Mouse (Mus musculus) ES-CJ7 (cell line): ENCODE data around the gene Olfr809.

ENCODE experiments used
- DNase-seq: peaks from one replicate; pipeline ENCODE4 v3.0.0; 2011; ENCODE audit warnings: low read depth, low spot score

Gene Olfr809

GRCm38 (mm10) chr10:129774338-129774737 is at the start of gene Olfr809:
Gene Olfr809, plus strand, starts transcription at chr10:129774638.
- DNase-seq: no peak

DNA sequence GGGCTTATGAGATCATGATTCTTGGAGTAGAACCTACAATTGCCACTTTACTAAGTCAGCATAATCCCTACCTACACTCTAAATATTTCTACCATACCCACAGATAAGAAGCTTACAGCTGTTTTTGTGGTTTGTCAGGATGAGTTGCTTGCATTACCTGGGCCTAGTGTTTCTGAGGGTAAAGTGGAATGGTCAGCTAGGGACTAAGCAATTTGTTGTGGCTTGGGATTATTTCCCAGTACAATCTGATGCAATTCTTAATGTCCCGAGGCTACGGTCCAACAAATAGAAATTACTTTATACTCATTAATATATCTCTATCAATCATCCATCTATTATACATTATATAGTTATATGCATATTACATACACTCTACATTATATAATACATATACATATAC is 45.2 kb upstream of the Olfr809 start, which contains the start of gene Olfr805:
Olfr805 (minus strand) TSS at position 101 of the 400 bp plus-strand sequence.
- no peak for DNase-seq

- no peak for DNase-seq
Observed at GRCm38 (mm10) chr10:129741821-129742220, 32.6 kb upstream of the Olfr809 start, which contains the start of gene Olfr806. Gene Olfr806, minus strand, starts transcription at chr10:129741921.

DNA sequence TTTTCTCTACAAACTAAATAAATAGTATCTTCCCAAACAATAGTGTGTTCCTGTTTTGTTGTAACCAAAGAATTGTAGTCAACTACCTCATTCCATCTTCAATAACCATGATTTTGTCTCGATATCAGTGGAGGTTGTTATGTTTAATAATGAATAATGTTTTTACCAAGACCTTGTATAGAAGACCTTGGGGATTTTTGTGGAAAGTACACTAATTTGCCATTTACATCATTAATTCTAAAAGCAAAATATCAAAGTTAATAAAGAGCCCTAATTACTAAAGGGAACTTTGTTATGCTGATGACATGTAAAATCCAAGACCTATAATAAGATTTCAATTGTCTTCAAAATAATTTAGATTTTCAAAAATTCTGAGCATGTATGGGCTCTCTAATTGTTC is 16.7 kb upstream of the Olfr809 start, which contains the start of gene Olfr807:
Olfr807 (minus strand) TSS at position 101 of the 400 bp plus-strand sequence.
- no peak for DNase-seq

GRCm38 (mm10) chr10:129765182-129765581 is 9.3 kb upstream of the Olfr809 start, which contains the start of gene Olfr808:
Gene Olfr808, plus strand, starts transcription at chr10:129765482.
- no peak for DNase-seq

GRCm38 (mm10) chr10:129778123-129778522 is 3.7 kb downstream of the Olfr809 start:
- DNase-seq: no peak

- DNase-seq: no peak
Observed at GRCm38 (mm10) chr10:129794817-129795216, 20.4 kb downstream of the Olfr809 start, which contains the start of gene Olfr810. Gene Olfr810, minus strand, starts transcription at chr10:129794917.

DNA sequence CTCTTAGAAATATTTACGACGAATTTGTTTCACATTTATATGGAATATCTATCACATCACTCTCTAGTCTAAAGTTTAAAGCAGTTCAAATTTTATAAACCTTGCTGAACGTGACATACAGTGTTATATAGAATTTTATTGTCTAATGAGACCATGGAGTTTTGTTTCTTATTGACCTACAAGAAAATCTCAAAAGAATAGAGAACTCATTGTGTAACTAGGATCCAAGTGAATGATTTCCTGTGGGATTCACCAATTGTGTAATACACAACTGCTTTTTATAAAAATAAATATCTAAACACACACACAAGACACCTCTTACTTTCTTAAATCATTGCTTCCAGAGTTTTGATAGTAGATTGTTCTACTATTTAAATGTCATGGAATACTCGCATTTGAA is 29.9 kb downstream of the Olfr809 start, which contains the start of gene Olfr811:
Olfr811 (minus strand) TSS at position 101 of the 400 bp plus-strand sequence.
- DNase-seq: no peak
